Mouse (Mus musculus) ES-Bruce4 (cell line): ENCODE results near the gene Nck2.

ENCODE experiments used
- CTCF ChIP-seq: IDR thresholded peaks from one replicate; pipeline ENCODE4 v1.8.1; 2011; ENCODE audit warnings: low read depth, low read length
- EP300 ChIP-seq: IDR thresholded peaks from 2 replicates; pipeline ENCODE4 v1.6.1; 2011; ENCODE audit warnings: low read depth, low read length; ENCODE audit not compliant: insufficient read depth

DNA sequence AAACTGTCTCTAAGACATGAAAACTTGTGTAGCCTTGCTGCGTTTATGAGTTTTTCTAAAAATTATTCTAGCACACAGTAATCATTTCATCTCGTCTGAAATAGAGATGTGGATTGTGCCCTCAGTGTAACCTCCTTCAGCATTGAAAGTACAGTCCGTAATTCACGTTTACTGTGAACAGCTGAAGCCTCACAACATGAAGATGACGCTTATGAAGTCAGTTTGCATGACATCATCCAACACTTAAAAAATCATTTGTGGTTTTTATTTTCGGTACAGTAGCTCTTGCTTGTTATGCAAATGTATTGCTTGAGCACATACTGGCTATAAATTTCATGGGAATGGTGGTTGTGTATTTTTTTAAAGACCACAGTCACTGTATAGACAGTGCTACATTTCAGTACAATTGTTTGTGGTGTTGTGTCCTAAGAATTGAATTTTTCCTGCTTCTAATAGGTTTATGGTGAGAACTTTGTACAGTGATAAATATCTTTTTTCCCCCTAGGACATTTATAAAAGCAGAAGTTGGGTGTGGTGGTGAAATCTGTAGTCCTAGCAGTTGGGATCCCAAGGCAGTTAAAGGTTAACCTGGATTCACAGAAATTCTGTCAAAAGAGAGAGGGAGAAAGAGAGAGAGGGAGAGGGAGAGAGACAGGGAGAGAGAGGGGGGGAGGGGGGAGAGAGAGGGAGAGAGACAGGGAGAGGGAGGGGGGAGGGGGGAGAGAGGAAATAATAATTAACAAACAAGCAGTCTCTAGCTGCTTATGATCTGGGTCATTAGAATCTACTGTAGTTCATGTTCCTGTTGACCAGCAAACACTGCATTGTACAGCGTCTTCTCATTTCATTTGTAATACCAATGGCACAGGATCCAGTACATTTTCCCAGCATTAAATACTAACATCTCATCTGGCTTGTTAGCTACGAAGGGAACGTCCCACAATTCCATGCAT, 14.2 kb upstream of the Nck2 start:
- TF ChIP-seq EP300 (no peak), CTCF (no peak)
